Mouse (Mus musculus): Measurements from ENCODE around the gene Rnf220. TPM values are rescaled to one million over a fixed set of nuclear protein-coding genes. Genes with fewer than 3 reads are reported as not detected.

Rnf220 gene
- polyA plus RNA-seq (2015; fragmentation: Nextera tagmentation; extraction: Ambion mirVana) = 136 and 140 TPM in 2 replicates

GRCm38 (mm10) chr4:117496482-117497165 is at the start of gene Rnf220:
Gene Rnf220 (minus strand): TSS chr4:117497052.
- Histone ChIP-seq H3K9ac (peak within 1 kb of the TSS; percentile 44), H3K4me1 (peaks cover 35% of the 10 kb centered on the region), H3K9me3 (no peaks in the 10 kb centered on the region), H3K27me3 (replicated peaks) (peaks cover 38% of the 10 kb centered on the region), H3K36me3 (replicated peaks) (no peaks in the 10 kb centered on the region), H3K27ac (peak within 1 kb of the TSS; percentile 76), H3K4me2 (peak within 1 kb of the TSS; percentile 75), H3K4me3 (peak within 1 kb of the TSS; percentile 44)
- peak; percentile 92 for ATAC-seq (replicated peaks)
- under 1% methylated on average over 42 of the region's 42 CpGs for WGBS

DNA sequence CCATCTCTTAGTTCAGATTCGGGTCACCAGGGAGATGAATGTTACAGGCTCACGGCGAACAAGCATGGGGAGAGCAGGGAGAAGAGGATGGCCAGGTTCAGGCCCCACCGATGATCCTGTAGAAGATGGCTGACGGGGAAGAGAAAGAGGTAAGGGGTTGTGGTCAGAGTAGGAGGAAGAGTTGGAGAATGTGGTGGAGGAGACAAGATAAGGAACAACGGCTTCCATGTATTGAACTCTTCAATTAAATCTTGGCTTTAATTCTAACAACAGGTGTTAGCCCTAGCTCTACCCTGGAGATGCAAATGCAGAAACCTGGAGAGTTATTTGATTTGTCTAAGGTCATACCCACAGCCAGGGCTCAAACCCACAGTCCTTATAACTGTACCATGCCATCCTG is 49.8 kb upstream of the Rnf220 start:
- no peaks in the 10 kb centered on the region for H3K9me3 ChIP-seq
- no peak overlapping the region for H3K4me3 ChIP-seq
- H3K4me2 ChIP-seq = no peak overlapping the region
- no peak overlapping the region for H3K9ac ChIP-seq
- no peak overlapping the region for H3K27ac ChIP-seq
- no peaks in the 10 kb centered on the region for H3K36me3 ChIP-seq (replicated peaks)
- H3K27me3 ChIP-seq (replicated peaks) = no peaks in the 10 kb centered on the region
- no peak for ATAC-seq (replicated peaks)
- WGBS = 89% methylated on average over 6 of the region's 6 CpGs
- H3K4me1 ChIP-seq = peaks cover 17% of the 10 kb centered on the region

DNA sequence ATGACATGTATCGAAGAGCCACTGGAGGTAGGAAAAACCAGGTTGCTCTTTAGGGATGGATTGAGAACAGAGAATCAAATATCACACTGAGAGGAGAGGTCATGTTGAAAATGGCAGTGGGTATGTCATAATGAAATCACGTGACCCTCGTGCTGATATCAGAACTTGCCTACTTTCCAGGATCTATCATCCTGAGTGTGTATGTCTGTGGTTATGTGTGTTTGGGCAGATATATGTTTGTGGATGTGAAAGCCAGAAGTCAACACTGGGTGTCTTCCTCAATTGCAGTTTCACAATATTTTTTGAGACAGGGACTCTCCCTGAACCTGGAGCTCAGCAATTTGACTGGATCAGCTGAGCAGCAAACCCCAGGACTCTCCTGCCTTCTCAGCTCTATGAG is 48.6 kb upstream of the Rnf220 start:
- H3K4me1 ChIP-seq = peaks cover 7% of the 10 kb centered on the region; the same call in 1 of the 2 replicates
- H3K36me3 ChIP-seq (replicated peaks) = no peaks in the 10 kb centered on the region
- no peak for ATAC-seq (replicated peaks)
- WGBS = 93% methylated on average over 3 of the region's 3 CpGs
- H3K27me3 ChIP-seq (replicated peaks) = no peaks in the 10 kb centered on the region
- no peak overlapping the region for H3K4me3 ChIP-seq
- no peak overlapping the region for H3K4me2 ChIP-seq
- no peak overlapping the region for H3K27ac ChIP-seq
- H3K9ac ChIP-seq = no peak overlapping the region
- H3K9me3 ChIP-seq = no peaks in the 10 kb centered on the region

DNA sequence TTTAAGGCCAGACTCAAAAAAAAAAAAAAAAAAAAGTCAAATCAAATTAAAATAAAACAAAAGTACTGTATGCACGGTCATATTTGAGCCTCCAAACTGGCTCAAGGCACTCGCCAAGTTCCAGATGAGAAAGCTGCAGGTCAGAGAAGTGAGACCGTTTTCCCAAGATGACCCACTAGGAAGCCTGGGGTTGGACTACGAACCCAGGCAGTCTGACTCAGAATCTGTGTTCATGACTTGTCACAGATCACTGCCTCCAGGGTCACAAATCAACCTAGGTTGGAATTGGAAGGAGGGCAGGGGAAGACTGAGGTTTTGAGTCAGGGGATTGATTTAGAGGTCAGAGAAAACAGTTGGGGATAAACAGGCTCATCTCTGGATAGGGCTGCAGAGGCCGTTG is 43.7 kb upstream of the Rnf220 start:
- Histone ChIP-seq H3K27ac (no peak overlapping the region), H3K27me3 (replicated peaks) (no peaks in the 10 kb centered on the region; the same call in 1 of the 2 replicates)
- ATAC-seq (replicated peaks) = no peak

DNA sequence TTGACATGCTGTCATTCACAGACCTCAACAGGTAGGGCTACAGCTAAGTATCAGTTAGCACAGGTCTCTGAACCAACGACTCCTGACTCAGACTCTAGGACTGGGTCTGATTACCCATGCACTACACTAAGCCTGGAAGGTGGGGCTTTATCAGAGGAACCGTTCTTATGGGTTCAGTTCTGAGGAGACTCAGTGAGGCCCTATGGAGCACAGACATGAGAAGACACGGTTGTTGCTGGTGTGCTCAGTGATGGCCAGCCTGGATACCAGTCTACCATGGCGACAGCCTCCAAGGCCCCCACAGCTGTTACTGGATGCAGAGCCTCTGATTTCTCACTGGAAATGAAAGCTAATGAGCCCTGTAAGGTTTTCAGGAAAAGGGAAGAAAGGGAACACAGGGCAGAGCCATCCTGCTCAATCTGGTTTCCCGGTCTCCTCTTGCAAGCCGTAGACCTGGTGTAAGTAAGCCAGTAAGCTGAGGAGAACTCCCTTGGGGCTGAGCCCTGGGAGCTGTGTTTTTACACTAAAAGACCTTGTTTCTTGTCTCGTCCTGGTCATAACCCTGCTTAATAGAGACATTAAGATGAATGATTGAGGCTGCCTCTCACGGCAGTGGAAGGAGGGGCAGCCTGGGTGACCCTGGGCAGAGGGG is 42.6 kb upstream of the Rnf220 start:
- Histone ChIP-seq H3K4me2 (no peak overlapping the region), H3K36me3 (replicated peaks) (no peaks in the 10 kb centered on the region), H3K27me3 (replicated peaks) (no peaks in the 10 kb centered on the region; the same call in 1 of the 2 replicates), H3K9me3 (no peaks in the 10 kb centered on the region), H3K4me3 (no peak overlapping the region), H3K9ac (no peak overlapping the region), H3K27ac (no peak overlapping the region), H3K4me1 (no peaks in the 10 kb centered on the region)
- WGBS = 75% methylated on average over 8 of the region's 8 CpGs
- ATAC-seq (replicated peaks) = no peak

More for the DNA sequence above, 43.7 kb upstream of the Rnf220 start:
- H3K36me3 ChIP-seq (replicated peaks) = no peaks in the 10 kb centered on the region
- no peaks in the 10 kb centered on the region for H3K9me3 ChIP-seq
- no peak overlapping the region for H3K9ac ChIP-seq
- H3K4me3 ChIP-seq = no peak overlapping the region
- no peaks in the 10 kb centered on the region for H3K4me1 ChIP-seq
- no peak overlapping the region for H3K4me2 ChIP-seq
- 80% methylated on average over 5 of the region's 5 CpGs for WGBS

- no peak for ATAC-seq (replicated peaks)
Observed at GRCm38 (mm10) chr4:117537002-117537401, 40.1 kb upstream of the Rnf220 start.

GRCm38 (mm10) chr4:117535496-117536200 is 38.8 kb upstream of the Rnf220 start:
- no peak overlapping the region for H3K27ac ChIP-seq
- no peaks in the 10 kb centered on the region for H3K36me3 ChIP-seq (replicated peaks)
- no peaks in the 10 kb centered on the region for H3K4me1 ChIP-seq
- WGBS = 55% methylated on average over 9 of the region's 9 CpGs
- H3K27me3 ChIP-seq (replicated peaks) = no peaks in the 10 kb centered on the region; the same call in 1 of the 2 replicates
- no peak overlapping the region for H3K4me3 ChIP-seq
- H3K9ac ChIP-seq = no peak overlapping the region
- H3K4me2 ChIP-seq = no peak overlapping the region
- no peak for ATAC-seq (replicated peaks)
- H3K9me3 ChIP-seq = no peaks in the 10 kb centered on the region

More at GRCm38 (mm10) chr4:117537002-117537401, 40.1 kb upstream of the Rnf220 start:
- Histone ChIP-seq H3K9ac (no peak overlapping the region), H3K4me1 (no peaks in the 10 kb centered on the region), H3K27me3 (replicated peaks) (no peaks in the 10 kb centered on the region; the same call in 1 of the 2 replicates), H3K4me3 (no peak overlapping the region), H3K36me3 (replicated peaks) (no peaks in the 10 kb centered on the region), H3K27ac (no peak overlapping the region), H3K9me3 (no peaks in the 10 kb centered on the region), H3K4me2 (no peak overlapping the region)
- WGBS = 82% methylated on average over 7 of the region's 7 CpGs

- Histone ChIP-seq H3K27me3 (replicated peaks) (peaks cover 8% of the 10 kb centered on the region; the same call in 1 of the 2 replicates), H3K36me3 (replicated peaks) (no peaks in the 10 kb centered on the region), H3K4me2 (no peak overlapping the region), H3K4me3 (no peak overlapping the region), H3K27ac (no peak overlapping the region), H3K4me1 (no peaks in the 10 kb centered on the region; the same call in 1 of the 2 replicates), H3K9ac (no peak overlapping the region), H3K9me3 (no peaks in the 10 kb centered on the region)
- ATAC-seq (replicated peaks) = no peak
- 71% methylated on average over 4 of the region's 4 CpGs for WGBS
Observed at GRCm38 (mm10) chr4:117529843-117530242, 33.0 kb upstream of the Rnf220 start.

GRCm38 (mm10) chr4:117527952-117528351 is 31.1 kb upstream of the Rnf220 start:
- no peak overlapping the region for H3K4me2 ChIP-seq
- ATAC-seq (replicated peaks) = no peak
- H3K4me1 ChIP-seq = no peaks in the 10 kb centered on the region; the same call in 1 of the 2 replicates
- H3K27me3 ChIP-seq (replicated peaks) = peaks cover 8% of the 10 kb centered on the region; the same call in 1 of the 2 replicates
- H3K36me3 ChIP-seq (replicated peaks) = no peaks in the 10 kb centered on the region
- no peaks in the 10 kb centered on the region for H3K9me3 ChIP-seq
- H3K4me3 ChIP-seq = no peak overlapping the region
- 33% methylated on average over 1 of the region's 1 CpGs for WGBS
- no peak overlapping the region for H3K27ac ChIP-seq
- no peak overlapping the region for H3K9ac ChIP-seq

DNA sequence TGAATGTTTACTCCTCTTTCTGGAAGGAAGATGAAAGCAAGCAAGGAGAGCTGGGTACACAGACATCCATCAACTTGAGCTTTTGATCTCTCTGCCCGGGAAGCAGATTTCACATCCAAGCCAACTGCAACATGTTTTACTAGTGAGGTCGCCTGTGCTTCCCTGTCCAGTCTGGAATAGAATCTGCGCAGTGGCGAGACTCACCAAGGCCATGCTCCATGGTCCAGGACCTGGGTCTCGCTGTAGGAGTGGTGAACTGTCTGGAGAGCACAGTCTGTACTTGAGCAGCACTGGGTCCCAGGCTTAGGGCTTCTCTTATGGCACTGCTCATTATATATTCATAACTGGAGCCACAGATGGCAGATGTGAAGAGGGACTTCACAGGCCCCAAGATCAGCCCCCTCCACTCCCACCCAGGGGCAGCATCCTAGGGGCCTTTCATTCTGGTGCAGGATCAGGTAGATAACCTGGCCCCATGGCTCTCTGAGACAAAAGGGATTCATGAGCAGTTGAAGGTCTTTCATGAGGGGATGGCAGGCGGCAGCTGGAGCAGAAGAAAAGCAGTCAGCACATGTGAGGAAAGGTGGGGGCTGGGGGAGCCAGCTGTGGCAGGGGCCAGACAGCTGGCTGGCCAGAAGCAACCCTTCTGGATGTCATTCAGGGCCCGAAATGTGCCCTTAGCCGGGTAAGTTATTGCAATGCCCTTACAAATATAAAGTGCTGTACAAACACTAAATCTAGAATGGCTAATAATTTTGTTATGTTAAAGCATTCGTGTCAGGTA is 30.5 kb upstream of the Rnf220 start:
- Histone ChIP-seq H3K9me3 (no peaks in the 10 kb centered on the region), H3K27ac (no peak overlapping the region), H3K4me1 (no peaks in the 10 kb centered on the region; the same call in 1 of the 2 replicates), H3K36me3 (replicated peaks) (no peaks in the 10 kb centered on the region), H3K9ac (no peak overlapping the region), H3K27me3 (replicated peaks) (peaks cover 10% of the 10 kb centered on the region; the same call in 1 of the 2 replicates), H3K4me3 (no peak overlapping the region), H3K4me2 (no peak overlapping the region)
- no peak for ATAC-seq (replicated peaks)
- WGBS = 60% methylated on average over 9 of the region's 9 CpGs

DNA sequence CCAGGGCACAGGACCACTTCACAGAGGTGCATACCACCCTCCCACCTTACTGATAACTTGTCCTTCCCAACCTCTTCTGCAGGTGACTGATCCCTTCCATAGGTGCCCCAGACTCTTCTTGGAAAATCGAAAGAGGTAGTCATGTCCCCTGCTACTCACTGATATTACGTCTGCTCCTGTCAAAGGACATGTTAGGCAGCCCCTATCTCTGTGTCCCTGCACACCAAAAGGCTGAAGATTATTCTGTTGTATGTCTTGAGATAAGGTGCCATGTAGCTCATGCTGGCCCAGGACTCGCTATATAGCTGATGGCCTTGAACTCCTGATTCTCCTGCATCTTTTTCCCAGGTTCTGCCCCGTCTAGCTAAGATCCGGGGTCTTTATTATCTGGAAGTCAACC is 29.1 kb upstream of the Rnf220 start:
- peaks cover 10% of the 10 kb centered on the region; the same call in 1 of the 2 replicates for H3K27me3 ChIP-seq (replicated peaks)
- no peak for ATAC-seq (replicated peaks)

More for the DNA sequence above, 29.1 kb upstream of the Rnf220 start:
- Histone ChIP-seq H3K9ac (no peak overlapping the region), H3K9me3 (no peaks in the 10 kb centered on the region), H3K4me1 (no peaks in the 10 kb centered on the region; the same call in 1 of the 2 replicates), H3K27ac (no peak overlapping the region), H3K36me3 (replicated peaks) (no peaks in the 10 kb centered on the region), H3K4me2 (no peak overlapping the region), H3K4me3 (no peak overlapping the region)
- 85% methylated on average over 5 of the region's 5 CpGs for WGBS
